Mouse (Mus musculus) forebrain, postnatal 0 days (tissue): ENCODE measurements around the gene Lrrc37a. TPM values are rescaled to one million over a fixed set of nuclear protein-coding genes. Genes with fewer than 3 reads are reported as not detected.
"Not testable (repeated sequence)": the region's sequence is repeated elsewhere in the genome, so short reads cannot be mapped to it uniquely, and the experiment has no call there.

ENCODE experiments used
- ATAC-seq: fragments of 200-750 bp; cut with Nextera tagmentation; 2 replicates; pipeline ENCODE4 v1.8.0; 2017; ENCODE audit warnings: mild to moderate bottlenecking, moderate library complexity
- DNase-seq: peaks from one replicate; pipeline ENCODE4 v3.0.0-alpha.2; 2015
- H3K27ac ChIP-seq: fragments of 300-500 bp; sonication (generic); 2 replicates; pipeline ENCODE4 v1.5.1; 2014; ENCODE audit warnings: low read depth, mild to moderate bottlenecking, antibody characterized with exemption, low read length, moderate library complexity, mixed read lengths
- H3K27me3 ChIP-seq: fragments of 300-500 bp; sonication (generic); 2 replicates; pipeline ENCODE4 v1.6.1; 2014; ENCODE audit warnings: mild to moderate bottlenecking, low read length, mixed read lengths; ENCODE audit not compliant: insufficient read depth
- H3K36me3 ChIP-seq: fragments of 300-500 bp; sonication (generic); 2 replicates; pipeline ENCODE4 v1.6.1; 2014; ENCODE audit warnings: mild to moderate bottlenecking, moderate library complexity; ENCODE audit not compliant: insufficient read depth
- H3K4me1 ChIP-seq: fragments of 300-500 bp; sonication (generic); 2 replicates; pipeline ENCODE4 v1.6.1; 2014; ENCODE audit warnings: antibody characterized with exemption; ENCODE audit not compliant: insufficient read depth
- H3K4me2 ChIP-seq: fragments of 300-500 bp; sonication (generic); 2 replicates; pipeline ENCODE4 v1.6.1; 2014; ENCODE audit warnings: low read depth, mild to moderate bottlenecking, moderate library complexity
- H3K4me3 ChIP-seq: fragments of 300-500 bp; sonication (generic); 2 replicates; pipeline ENCODE4 v1.5.1; 2014; ENCODE audit warnings: low read depth, low read length, mixed read lengths
- H3K9ac ChIP-seq: fragments of 300-500 bp; sonication (generic); 2 replicates; pipeline ENCODE4 v1.6.1; 2014; ENCODE audit warnings: mild to moderate bottlenecking
- H3K9me3 ChIP-seq: fragments of 300-500 bp; sonication (generic); 2 replicates; pipeline ENCODE4 v1.6.1; 2016; ENCODE audit warnings: low read length
- CTCF ChIP-seq: sonication (generic); IDR thresholded peaks from 2 replicates; pipeline ENCODE4 v1.5.1; 2016; ENCODE audit warnings: antibody characterized with exemption, control low read depth, low read depth
- WGBS: fragments of 180-500 bp; shearing (Covaris S2); extraction: QIAGEN DNeasy Blood & Tissue Kit; methylation state at CpG from one replicate; pipeline ENCODE4 v1.1.7; 2014; 5-methylcytosine and 5-hydroxymethylcytosine counted together
- polyA plus RNA-seq: library from polyadenylated mRNA; unstranded; fragments of >200 nt; fragmentation: Nextera tagmentation; extraction: Ambion mirVana; gene quantifications from 2 replicates; pipeline ENCODE4 v1.2.1, GENCODE M21; 2015
- total RNA-seq: library from RNA; depleted of rRNA; stranded (reverse); fragments of >200 nt; gene quantifications from 2 replicates; pipeline ENCODE4 v1.2.3, GENCODE M21; 2014

Gene Lrrc37a
- total and polyA plus RNA-seq, 2 experiments from 2014 or later: not detected

DNA sequence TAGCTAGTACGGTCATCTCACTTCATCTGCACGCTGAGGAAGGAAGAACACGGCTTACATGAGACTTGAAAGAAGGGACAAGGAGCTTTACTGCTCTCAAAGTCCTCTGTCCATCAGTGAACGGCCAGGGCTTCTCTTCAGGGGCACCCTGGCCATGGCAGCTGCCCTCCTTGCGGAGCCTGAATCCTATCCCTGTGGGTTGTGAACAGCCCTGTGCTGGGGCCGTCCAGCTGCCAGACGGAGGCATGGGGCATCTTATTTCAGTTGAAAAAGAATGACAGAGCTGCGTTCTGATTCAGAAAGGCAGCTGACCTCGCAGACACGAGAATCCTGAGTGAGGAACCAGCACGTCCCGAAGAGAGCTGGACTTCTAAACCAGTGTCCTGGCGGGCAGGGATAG lies 95.5 kb downstream of the Lrrc37a start:
- no peak for ATAC-seq

DNA sequence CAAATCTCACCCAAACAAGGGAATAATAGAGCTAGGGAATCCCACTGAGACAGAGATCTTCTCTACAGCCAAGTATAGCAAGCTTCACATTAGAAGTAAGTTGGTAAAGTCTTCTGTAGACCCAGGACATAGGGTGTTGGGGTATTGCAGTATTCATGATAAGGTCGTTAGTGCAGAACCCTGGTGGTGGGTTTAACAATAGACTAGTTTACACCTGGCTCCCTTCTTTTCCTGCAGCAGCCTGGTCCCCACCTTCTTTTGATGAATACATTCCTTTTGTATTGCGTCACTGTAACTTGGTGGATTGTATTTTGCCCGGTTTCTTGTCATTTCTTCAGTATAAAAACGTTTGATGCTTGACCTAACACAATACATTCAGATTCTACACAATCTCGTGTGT lies 97.3 kb downstream of the Lrrc37a start:
- H3K27ac ChIP-seq, H3K4me1 ChIP-seq, H3K4me3 ChIP-seq, H3K27me3 ChIP-seq, H3K9me3 ChIP-seq, H3K9ac ChIP-seq, ATAC-seq, H3K4me2 ChIP-seq, DNase-seq: not testable (repeated sequence)
- WGBS: 40% methylated on average over 5 of the region's 5 CpGs
- peaks cover 11% of the 10 kb centered on the region; the same call in 1 of the 2 replicates for H3K36me3 ChIP-seq

More for the DNA sequence above, 95.5 kb downstream of the Lrrc37a start:
- no peak overlapping the region for H3K4me2 ChIP-seq
- no peaks in the 10 kb centered on the region for H3K9me3 ChIP-seq
- H3K4me1 ChIP-seq: peaks cover 8% of the 10 kb centered on the region; the same call in 1 of the 2 replicates
- no peak overlapping the region for H3K4me3 ChIP-seq
- TF ChIP-seq CTCF: no peak
- no peak overlapping the region for H3K9ac ChIP-seq
- no peak for DNase-seq
- WGBS: 92% methylated on average over 13 of the region's 13 CpGs
- no peaks in the 10 kb centered on the region for H3K27me3 ChIP-seq
- no peaks in the 10 kb centered on the region for H3K36me3 ChIP-seq
- H3K27ac ChIP-seq: no peak overlapping the region

DNA sequence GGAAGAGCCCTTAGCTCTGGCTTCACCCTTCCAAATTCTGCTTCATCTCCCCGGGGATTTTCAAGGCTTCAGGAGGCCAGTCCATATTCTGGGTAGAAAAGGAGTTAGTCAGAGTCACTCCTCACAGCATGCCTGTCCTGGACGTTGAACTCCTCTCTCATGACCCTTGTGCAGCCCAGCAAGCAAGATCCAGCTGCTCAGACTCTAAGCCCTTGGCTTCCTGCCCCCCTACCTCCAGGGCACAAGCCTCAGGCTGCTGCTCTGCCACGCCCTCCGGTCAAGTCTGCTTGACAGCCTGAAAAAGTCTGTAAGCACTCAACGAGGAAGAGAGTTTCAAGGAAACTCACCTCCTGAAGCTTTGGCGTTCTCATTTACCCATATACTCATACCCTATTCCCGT lies 97.8 kb downstream of the Lrrc37a start:
- Histone ChIP-seq H3K27me3 (no peaks in the 10 kb centered on the region), H3K4me3 (no peak overlapping the region), H3K4me1 (peaks cover 4% of the 10 kb centered on the region; the same call in 1 of the 2 replicates), H3K9ac (no peak overlapping the region), H3K27ac (no peak overlapping the region), H3K36me3 (peaks cover 11% of the 10 kb centered on the region; the same call in 1 of the 2 replicates), H3K4me2 (no peak overlapping the region), H3K9me3 (no peaks in the 10 kb centered on the region)
- DNase-seq: no peak
- no peak for TF ChIP-seq CTCF
- no peak for ATAC-seq
- 71% methylated on average over 7 of the region's 7 CpGs for WGBS

DNA sequence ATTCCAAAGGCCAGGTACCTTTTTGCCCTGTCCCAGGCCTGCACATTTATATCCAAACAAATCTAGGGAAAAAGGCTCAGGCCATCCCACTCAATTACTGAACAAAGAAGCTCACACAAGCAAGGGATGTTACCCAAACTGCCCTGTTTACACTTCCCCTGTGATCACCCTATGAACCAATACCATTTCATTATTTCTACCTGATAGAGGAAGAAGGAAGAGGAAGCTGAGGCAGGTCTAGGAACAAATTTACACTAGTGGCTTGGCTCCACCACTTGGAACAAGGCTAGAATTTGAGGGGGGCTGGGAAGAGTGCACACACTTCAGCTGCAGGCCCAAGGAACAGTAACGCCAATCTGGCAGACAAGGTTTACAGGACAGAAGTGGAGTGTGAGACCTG lies 98.6 kb downstream of the Lrrc37a start:
- no peak for ATAC-seq
- Histone ChIP-seq H3K27me3 (no peaks in the 10 kb centered on the region), H3K9ac (no peak overlapping the region), H3K4me2 (no peak overlapping the region), H3K36me3 (peaks cover 11% of the 10 kb centered on the region; the same call in 1 of the 2 replicates), H3K9me3 (no peaks in the 10 kb centered on the region), H3K4me1 (no peaks in the 10 kb centered on the region), H3K27ac (no peak overlapping the region), H3K4me3 (no peak overlapping the region)
- WGBS: 89% methylated on average over 1 of the region's 1 CpGs
- TF ChIP-seq CTCF: no peak
- no peak for DNase-seq

DNA sequence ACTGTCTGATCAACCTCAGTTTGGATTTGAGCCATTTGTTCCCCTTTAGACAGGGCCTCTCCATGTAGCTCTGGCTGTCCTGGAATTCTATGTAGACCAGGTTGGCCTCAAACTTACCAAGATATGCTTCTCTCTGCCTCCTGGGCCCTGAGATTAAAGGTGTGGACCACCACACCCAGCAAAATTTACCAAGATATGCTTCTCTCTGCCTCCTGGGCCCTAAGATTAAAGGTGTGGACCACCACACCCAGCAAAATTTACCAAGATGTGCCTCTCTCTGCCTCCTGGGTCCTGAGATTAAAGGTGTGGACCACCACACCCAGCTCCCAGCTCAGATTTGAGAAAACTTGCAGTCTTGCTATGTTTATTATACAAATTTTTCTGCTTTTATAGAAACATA lies 99.8 kb downstream of the Lrrc37a start:
- ATAC-seq (no peak), DNase-seq (no peak)
- H3K9ac ChIP-seq: no peak overlapping the region
- no peak overlapping the region for H3K4me3 ChIP-seq
- H3K27ac ChIP-seq: no peak overlapping the region
- H3K27me3 ChIP-seq: no peaks in the 10 kb centered on the region
- H3K4me1 ChIP-seq: no peaks in the 10 kb centered on the region
- no peak for TF ChIP-seq CTCF
- H3K9me3 ChIP-seq: no peaks in the 10 kb centered on the region
- peaks cover 11% of the 10 kb centered on the region; the same call in 1 of the 2 replicates for H3K36me3 ChIP-seq
- no peak overlapping the region for H3K4me2 ChIP-seq

DNA sequence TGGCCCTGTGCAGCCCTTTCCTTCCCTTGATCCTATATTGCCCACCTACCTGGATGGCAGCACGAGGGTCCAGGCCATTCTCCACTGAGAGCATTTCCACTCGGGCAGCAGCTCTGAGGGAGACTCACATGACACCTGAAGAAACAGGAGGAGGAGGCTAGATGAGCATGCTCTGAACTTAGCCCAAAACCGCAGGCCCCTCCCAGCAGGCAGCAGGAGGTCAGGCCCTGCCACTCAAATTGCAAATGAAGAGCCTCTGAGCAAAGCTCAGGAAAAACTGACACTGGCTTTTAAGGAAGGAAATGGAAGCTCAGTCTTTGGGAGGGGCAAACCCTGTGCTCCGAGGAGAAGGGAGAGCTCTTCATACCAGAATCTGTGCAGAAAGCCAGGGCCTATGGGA lies 100.6 kb downstream of the Lrrc37a start:
- no peaks in the 10 kb centered on the region for H3K4me1 ChIP-seq
- H3K27ac ChIP-seq: no peak overlapping the region
- TF ChIP-seq CTCF: no peak
- DNase-seq (no peak), ATAC-seq (no peak)
- H3K4me3 ChIP-seq: no peak overlapping the region
- no peak overlapping the region for H3K4me2 ChIP-seq
- H3K9ac ChIP-seq: no peak overlapping the region
- no peaks in the 10 kb centered on the region for H3K27me3 ChIP-seq
- peaks cover 11% of the 10 kb centered on the region; the same call in 1 of the 2 replicates for H3K36me3 ChIP-seq
- H3K9me3 ChIP-seq: no peaks in the 10 kb centered on the region
- 71% methylated on average over 4 of the region's 4 CpGs for WGBS

DNA sequence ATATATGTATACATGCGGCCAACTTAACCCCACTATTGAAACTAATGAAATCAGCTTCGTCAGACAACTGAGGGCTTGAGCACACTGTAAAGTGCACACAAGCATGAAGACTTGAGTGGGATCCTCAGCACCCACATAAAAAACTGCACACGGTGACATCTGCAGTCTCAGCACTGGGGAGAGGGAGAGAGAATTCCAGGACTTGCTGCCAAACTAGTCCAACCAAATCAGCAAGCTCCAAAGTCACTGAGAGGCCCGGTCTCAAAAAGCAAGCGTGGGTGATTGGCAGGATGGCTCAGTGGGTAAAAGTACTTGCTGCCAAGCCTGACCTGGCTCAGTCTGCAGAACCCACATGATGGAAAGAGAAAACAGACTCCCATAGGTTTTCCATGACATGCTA lies 101.7 kb downstream of the Lrrc37a start:
- WGBS: 82% methylated on average over 5 of the region's 5 CpGs
- Histone ChIP-seq H3K4me1 (no peaks in the 10 kb centered on the region), H3K36me3 (peaks cover 11% of the 10 kb centered on the region; the same call in 1 of the 2 replicates), H3K4me2 (no peak overlapping the region), H3K9me3 (no peaks in the 10 kb centered on the region), H3K9ac (no peak overlapping the region), H3K4me3 (no peak overlapping the region), H3K27me3 (no peaks in the 10 kb centered on the region), H3K27ac (no peak overlapping the region)
- DNase-seq (no peak), ATAC-seq (no peak)
- TF ChIP-seq CTCF: no peak
